Mouse (Mus musculus): Measurements from ENCODE around the gene Large1.

- TF ChIP-seq CTCF (conservative IDR thresholded peaks at IDR 0.05; ENCODE audit: low read length) (no peak), NANOG (IDR thresholded peaks at IDR 0.05; ENCODE audit: borderline replicate concordance, low read length) (no peak)
Measured at GRCm38 (mm10) chr8:73052414-73052813, 300.9 kb downstream of the Large1 start.

Data from E14TG2a.4 (cell line).